Mouse (Mus musculus): ENCODE measurements at regions not wholly inside any gene's neighbourhood (a gene's known extent, or its start where the extent isn't known, plus 50 kb on each side); places are given as distances from the start of the nearest gene placed in this dataset.

- DNase-seq (ENCODE audit: low spot score), result no peak
Measured at GRCm38 (mm10) chr1:137567526-137567925, 607.3 kb upstream of the Nr5a2 start.

GRCm38 (mm10) chr1:137565573-137566048, 605.4 kb upstream of the Nr5a2 start:
- no peak for DNase-seq (ENCODE audit: low spot score)

GRCm38 (mm10) chr1:137561686-137562085, 601.4 kb upstream of the Nr5a2 start:
- no peak for DNase-seq (ENCODE audit: low spot score)

- no peak for DNase-seq (ENCODE audit: low spot score)
Measured at GRCm38 (mm10) chr1:137560389-137561268, 600.4 kb upstream of the Nr5a2 start.

GRCm38 (mm10) chr1:137549659-137550058, 589.4 kb upstream of the Nr5a2 start:
- no peak for DNase-seq (ENCODE audit: low spot score)

- DNase-seq (ENCODE audit: low spot score), result no peak
Measured at GRCm38 (mm10) chr1:137545666-137546065, 585.4 kb upstream of the Nr5a2 start.

GRCm38 (mm10) chr1:137543828-137544227, 583.6 kb upstream of the Nr5a2 start:
- no peak for DNase-seq (ENCODE audit: low spot score)

GRCm38 (mm10) chr1:137541453-137541852, 581.2 kb upstream of the Nr5a2 start:
- DNase-seq (ENCODE audit: low spot score), result no peak

GRCm38 (mm10) chr1:137539424-137540116, 579.3 kb upstream of the Nr5a2 start:
- DNase-seq (ENCODE audit: low spot score), result no peak

GRCm38 (mm10) chr1:137514750-137515149, 554.5 kb upstream of the Nr5a2 start:
- DNase-seq (ENCODE audit: low spot score), result no peak

- DNase-seq (ENCODE audit: low spot score), result no peak
Measured at GRCm38 (mm10) chr1:137503704-137504422, 543.6 kb upstream of the Nr5a2 start.

GRCm38 (mm10) chr1:137488226-137488625, 528.0 kb upstream of the Nr5a2 start:
- no peak for DNase-seq (ENCODE audit: low spot score)

- DNase-seq (ENCODE audit: low spot score), result no peak
Measured at GRCm38 (mm10) chr1:137478459-137478858, 518.2 kb upstream of the Nr5a2 start.

GRCm38 (mm10) chr1:137477239-137477638, 517.0 kb upstream of the Nr5a2 start:
- DNase-seq (ENCODE audit: low spot score), result no peak

- DNase-seq (ENCODE audit: low spot score), result no peak
Measured at GRCm38 (mm10) chr1:137474858-137475257, 514.6 kb upstream of the Nr5a2 start.

GRCm38 (mm10) chr1:137473800-137474685, 513.8 kb upstream of the Nr5a2 start:
- no peak for DNase-seq (ENCODE audit: low spot score)

- no peak for DNase-seq (ENCODE audit: low spot score)
Measured at GRCm38 (mm10) chr1:137464971-137465370, 504.7 kb upstream of the Nr5a2 start.

- no peak for DNase-seq (ENCODE audit: low spot score)
Measured at GRCm38 (mm10) chr1:137461189-137461588, 500.9 kb upstream of the Nr5a2 start.

GRCm38 (mm10) chr1:137453446-137454208, 493.4 kb upstream of the Nr5a2 start:
- no peak for DNase-seq (ENCODE audit: low spot score)

GRCm38 (mm10) chr1:137452749-137453148, 492.5 kb upstream of the Nr5a2 start:
- DNase-seq (ENCODE audit: low spot score), result no peak

GRCm38 (mm10) chr1:137446497-137446896, 486.2 kb upstream of the Nr5a2 start:
- DNase-seq (ENCODE audit: low spot score), result no peak
